Mouse (Mus musculus) mouse embryonic stem cell (cell line): ENCODE data around the gene Saxo1.

ENCODE experiments used
- in situ Hi-C, 2 experiments: fragments of 300-500 bp; cut with MboI; formaldehyde crosslinking; loops; 1 replicate in 1 of 2; 3 replicates in 1 of 2; pipeline ENCODE4 v1.14.3; 2019 to 2020; ENCODE audit warnings: low sequenced_read_pairs in 2 of 2, low pct_unique_long_range_greater_than_20kb in 1 of 2, mixed read lengths in 1 of 2; ENCODE audit not compliant: unreplicated experiment in 1 of 2

Saxo1 gene

GRCm38 (mm10) chr4:86534091-86534481 is 24.0 kb downstream of the Saxo1 start:
- in situ Hi-C loops = loop anchor here (25.0 kb wide), 2 partner anchors 697 to 1372 kb away; no protein-coding TSS in a partner anchor

GRCm38 (mm10) chr4:86533406-86534090 is 24.6 kb downstream of the Saxo1 start:
- in situ Hi-C loops = loop anchor here (25.0 kb wide), 2 partner anchors 696 to 1371 kb away; no protein-coding TSS in a partner anchor

DNA sequence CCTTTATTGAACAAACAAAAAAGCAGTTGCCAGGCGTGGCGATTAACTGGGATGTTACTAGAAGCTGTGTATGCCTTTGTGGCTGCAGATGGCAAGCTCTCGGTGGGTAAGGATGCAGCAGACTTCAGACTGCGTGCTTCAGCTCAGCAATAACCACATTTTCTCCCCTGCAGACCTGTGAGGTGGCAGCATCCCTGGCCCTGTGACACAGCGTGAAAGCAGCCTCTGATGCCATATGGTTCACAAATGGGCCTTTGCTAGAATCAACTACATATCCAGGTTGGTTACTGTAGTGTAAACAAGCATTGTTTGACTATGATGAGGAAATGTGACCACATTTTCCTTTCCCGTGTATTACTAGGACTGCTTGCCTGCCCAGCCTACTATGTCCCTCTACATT is 29.0 kb downstream of the Saxo1 start:
- in situ Hi-C loops = loop anchor here (25.0 kb wide), 2 partner anchors 692 to 1367 kb away; no protein-coding TSS in a partner anchor

- in situ Hi-C loops = loop anchor here (25.0 kb wide), 2 partner anchors 690 to 1365 kb away; no protein-coding TSS in a partner anchor
Observed at GRCm38 (mm10) chr4:86527162-86528136, 30.7 kb downstream of the Saxo1 start.

DNA sequence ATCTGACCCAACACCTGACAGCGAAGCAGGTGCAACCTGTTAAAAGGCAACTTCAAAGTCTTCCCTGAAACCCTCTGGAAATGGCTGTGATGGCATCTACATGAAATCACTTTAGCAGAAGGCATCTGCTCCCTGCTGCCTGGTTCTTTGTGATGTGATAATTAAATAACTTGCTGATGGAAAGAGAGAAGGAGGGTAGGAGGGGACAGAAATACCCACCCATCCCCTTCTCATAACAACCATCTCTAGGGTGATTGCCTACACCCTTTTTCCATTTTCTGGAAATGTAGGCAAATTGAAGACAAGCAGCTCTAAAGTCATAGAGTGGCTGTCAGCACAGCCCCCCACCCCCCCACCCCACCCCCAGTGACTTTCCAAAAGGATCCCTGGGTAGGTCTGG is 33.6 kb downstream of the Saxo1 start:
- in situ Hi-C loops = no loop called here

- in situ Hi-C loops = no loop called here
Observed at GRCm38 (mm10) chr4:86523771-86524170, 34.4 kb downstream of the Saxo1 start.

DNA sequence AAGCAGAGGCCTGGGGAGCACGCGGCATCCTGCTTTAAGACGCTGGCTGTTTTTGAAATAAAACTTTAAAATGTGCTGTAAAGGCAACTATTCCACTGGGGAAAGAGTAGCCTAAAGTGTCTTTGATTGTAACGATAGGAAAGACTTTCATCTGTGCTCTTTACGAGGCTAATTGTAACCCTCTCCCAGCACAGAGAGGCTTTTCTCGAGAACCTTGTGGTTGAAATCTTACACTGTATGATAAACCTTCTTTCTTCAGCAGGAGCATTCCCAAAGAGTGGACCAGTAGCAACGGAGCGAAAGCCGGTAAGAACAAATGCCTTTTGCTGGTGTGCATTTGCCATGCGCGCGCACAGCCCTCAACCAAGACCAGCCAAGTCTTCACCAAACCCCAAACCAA is 37.4 kb downstream of the Saxo1 start:
- in situ Hi-C loops = no loop called here

DNA sequence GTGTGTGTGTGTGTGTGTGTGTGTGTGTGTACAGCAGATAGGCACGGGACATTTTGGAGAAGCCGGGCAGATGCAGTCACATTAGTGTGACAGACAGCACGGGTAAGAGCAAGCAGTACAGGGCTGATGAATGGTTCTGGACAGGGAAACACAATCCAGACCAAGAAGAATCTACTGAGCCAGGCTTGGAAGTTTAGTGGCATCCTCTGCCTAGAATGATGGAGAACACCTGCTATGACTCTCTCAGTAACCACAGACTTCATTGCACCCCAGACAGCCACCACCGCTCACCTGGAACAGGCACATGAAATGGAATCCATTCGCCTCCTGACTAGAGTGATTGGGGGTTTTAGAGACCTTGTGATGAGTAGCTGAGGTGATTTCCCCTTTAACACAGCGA is 38.2 kb downstream of the Saxo1 start:
- in situ Hi-C loops = no loop called here

- in situ Hi-C loops = no loop called here
Observed at GRCm38 (mm10) chr4:86504656-86505055, 53.5 kb downstream of the Saxo1 start.

- in situ Hi-C loops = no loop called here
Observed at GRCm38 (mm10) chr4:86499561-86499960, 58.6 kb downstream of the Saxo1 start.

DNA sequence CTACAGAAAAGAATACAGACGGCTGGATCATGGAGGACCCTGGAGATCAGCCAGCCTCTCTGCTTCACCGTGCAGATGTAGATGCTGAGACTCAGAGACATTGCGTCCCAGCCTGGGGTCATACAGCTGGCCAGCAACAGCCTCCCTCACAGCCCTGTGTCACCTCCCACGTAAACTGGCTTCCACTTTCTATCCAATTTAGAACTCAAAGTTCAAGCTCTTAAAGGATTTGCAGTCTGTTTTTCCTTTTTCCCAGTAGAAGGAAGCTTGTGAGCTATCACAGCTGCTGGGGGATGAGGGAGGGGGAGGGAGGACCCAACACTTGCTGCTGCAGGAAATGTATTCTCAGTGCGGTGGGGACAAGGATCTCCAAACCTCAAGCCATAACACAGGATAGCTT is 59.4 kb downstream of the Saxo1 start:
- in situ Hi-C loops = no loop called here

GRCm38 (mm10) chr4:86489128-86489527 is 69.0 kb downstream of the Saxo1 start:
- in situ Hi-C loops = no loop called here

- in situ Hi-C loops = no loop called here
Observed at GRCm38 (mm10) chr4:86486901-86487300, 71.2 kb downstream of the Saxo1 start.

GRCm38 (mm10) chr4:86486491-86486890 is 71.6 kb downstream of the Saxo1 start:
- in situ Hi-C loops = no loop called here

- in situ Hi-C loops = no loop called here
Observed at GRCm38 (mm10) chr4:86485052-86485451, 73.1 kb downstream of the Saxo1 start.

- in situ Hi-C loops = no loop called here
Observed at GRCm38 (mm10) chr4:86483686-86484085, 74.4 kb downstream of the Saxo1 start.

GRCm38 (mm10) chr4:86483013-86483615 is 75.0 kb downstream of the Saxo1 start:
- in situ Hi-C loops = no loop called here

GRCm38 (mm10) chr4:86480891-86481290 is 77.2 kb downstream of the Saxo1 start:
- in situ Hi-C loops = no loop called here

- in situ Hi-C loops = no loop called here
Observed at GRCm38 (mm10) chr4:86464808-86465207, 93.3 kb downstream of the Saxo1 start.
